Mouse (Mus musculus) MEL (cell line): Measurements from ENCODE around the gene Fos. TPM values are rescaled to one million over a fixed set of nuclear protein-coding genes. Genes with fewer than 3 reads are reported as not detected.
A peak's percentile ranks its signal among the peaks of the same experiment; 100 is the strongest.

ENCODE experiments used
- DNase-seq: peaks from one replicate; pipeline ENCODE4 v3.0.0; 2011; ENCODE audit warnings: low read depth, low spot score
- H3K27ac ChIP-seq: 2 replicates; pipeline ENCODE4 v1.5.1; 2012; ENCODE audit warnings: low read depth, mild to moderate bottlenecking, control low read depth, low read length, moderate library complexity; ENCODE audit not compliant: control insufficient read depth
- H3K27me3 ChIP-seq, 2 experiments: fragments of 150-350 bp in 1 of 2; sonication (generic) in 1 of 2; 2 replicates each; pipeline ENCODE4 v1.6.1; 2012; ENCODE audit warnings: low read length in 2 of 2, mild to moderate bottlenecking in 2 of 2, improper control_type of control experiment in 1 of 2, moderate library complexity in 1 of 2; ENCODE audit not compliant: insufficient read depth in 2 of 2, control insufficient read depth in 1 of 2
- H3K36me3 ChIP-seq, 2 experiments: 2 replicates each; pipeline ENCODE4 v1.6.1; 2012 to 2014; ENCODE audit warnings: low read length in 2 of 2, improper control_type of control experiment in 1 of 2, inconsistent platforms in 1 of 2, mild to moderate bottlenecking in 1 of 2; ENCODE audit not compliant: insufficient read depth in 2 of 2, control insufficient read depth in 1 of 2
- H3K4me1 ChIP-seq, 2 experiments: fragments of 150-350 bp in 1 of 2; sonication (generic) in 1 of 2; 2 replicates each; pipeline ENCODE4 v1.6.1; 2012; ENCODE audit warnings: low read length in 2 of 2, improper control_type of control experiment in 1 of 2, mild to moderate bottlenecking in 1 of 2; ENCODE audit not compliant: insufficient read depth in 2 of 2, control insufficient read depth in 1 of 2
- H3K4me3 ChIP-seq, 2 experiments: fragments of 150-350 bp in 1 of 2; sonication (generic) in 1 of 2; 2 replicates each; pipeline ENCODE4 v1.5.1; 2012; ENCODE audit warnings: low read depth in 2 of 2, low read length in 2 of 2, mild to moderate bottlenecking in 2 of 2, moderate library complexity in 2 of 2, control low read depth in 1 of 2, improper control_type of control experiment in 1 of 2; ENCODE audit not compliant: control insufficient read depth in 1 of 2, insufficient read depth in 1 of 2
- H3K79me2 ChIP-seq: 2 replicates; pipeline ENCODE4 v1.6.1; 2012; ENCODE audit warnings: mild to moderate bottlenecking, low read length, moderate library complexity; ENCODE audit not compliant: control insufficient read depth, poor library complexity, insufficient read depth
- H3K9ac ChIP-seq: 2 replicates; pipeline ENCODE4 v1.6.1; 2012; ENCODE audit warnings: low read depth, mild to moderate bottlenecking, control low read depth, low read length, moderate library complexity; ENCODE audit not compliant: control insufficient read depth, poor library complexity, severe bottlenecking
- H3K9me3 ChIP-seq: fragments of 150-350 bp; sonication (generic); replicated peaks from 2 replicates; pipeline ENCODE4 v1.6.1; 2012; ENCODE audit warnings: mild to moderate bottlenecking, low read length, improper control_type of control experiment, moderate library complexity; ENCODE audit not compliant: insufficient read depth
- CHD1 ChIP-seq: IDR thresholded peaks from 2 replicates; pipeline ENCODE4 v1.6.1; 2012; ENCODE audit warnings: low read depth, mild to moderate bottlenecking, inconsistent platforms, low read length, improper control_type of control experiment
- CTCF ChIP-seq, 3 experiments: IDR thresholded peaks in 2 of 3; conservative IDR thresholded peaks in 1 of 3; 2 replicates each; pipeline ENCODE4 v1.5.1; 2011 to 2012; ENCODE audit warnings: low read length in 3 of 3, low read depth in 2 of 3, mild to moderate bottlenecking in 2 of 3, improper control_type of control experiment in 1 of 3, inconsistent platforms in 1 of 3, mixed read lengths in 1 of 3, moderate library complexity in 1 of 3; ENCODE audit not compliant: control insufficient read depth in 1 of 3, insufficient read depth in 1 of 3, poor library complexity in 1 of 3, severe bottlenecking in 1 of 3
- E2F4 ChIP-seq: IDR thresholded peaks from 2 replicates; pipeline ENCODE4 v1.6.1; 2011; ENCODE audit warnings: low read depth, low read length, improper control_type of control experiment, borderline replicate concordance
- EP300 ChIP-seq, 2 experiments: IDR thresholded peaks; 2 replicates each; pipeline ENCODE4 v1.6.1; 2011; ENCODE audit warnings: improper control_type of control experiment in 2 of 2, low read length in 2 of 2, low read depth in 1 of 2, mild to moderate bottlenecking in 1 of 2
- ETS1 ChIP-seq: IDR thresholded peaks from 2 replicates; pipeline ENCODE4 v1.6.1; 2012; ENCODE audit warnings: low read depth, mild to moderate bottlenecking, inconsistent platforms, low read length, improper control_type of control experiment, moderate library complexity
- GABPA ChIP-seq: IDR thresholded peaks from 2 replicates; pipeline ENCODE4 v1.6.1; 2012; ENCODE audit warnings: low read depth, mild to moderate bottlenecking, inconsistent platforms, low read length, improper control_type of control experiment, moderate library complexity
- JUND ChIP-seq: IDR thresholded peaks from 2 replicates; pipeline ENCODE4 v1.6.1; 2011; ENCODE audit warnings: low read depth, mild to moderate bottlenecking, improper control_type of control experiment, low read length
- MAFK ChIP-seq: IDR thresholded peaks from 2 replicates; pipeline ENCODE4 v1.6.1; 2011; ENCODE audit warnings: low read depth, mild to moderate bottlenecking, low read length, improper control_type of control experiment, borderline replicate concordance
- MAZ ChIP-seq: IDR thresholded peaks from 2 replicates; pipeline ENCODE4 v1.6.1; 2012; ENCODE audit warnings: low read depth, mild to moderate bottlenecking, inconsistent platforms, low read length, improper control_type of control experiment
- MXI1 ChIP-seq: IDR thresholded peaks from 2 replicates; pipeline ENCODE4 v1.6.1; 2011; ENCODE audit warnings: mild to moderate bottlenecking, low read depth, low read length, improper control_type of control experiment
- MYB ChIP-seq: IDR thresholded peaks from 2 replicates; pipeline ENCODE4 v1.6.1; 2011; ENCODE audit warnings: mild to moderate bottlenecking, low read depth, low read length, improper control_type of control experiment
- MYC ChIP-seq: IDR thresholded peaks from 2 replicates; pipeline ENCODE4 v1.6.1; 2011; ENCODE audit warnings: low read depth, mild to moderate bottlenecking, low read length, improper control_type of control experiment, moderate library complexity
- POLR2AphosphoS2 ChIP-seq: IDR thresholded peaks from 2 replicates; pipeline ENCODE4 v1.6.1; 2011; ENCODE audit warnings: low read length, improper control_type of control experiment
- POLR2AphosphoS5 ChIP-seq: IDR thresholded peaks from 2 replicates; pipeline ENCODE4 v1.6.1; 2012; ENCODE audit warnings: low read depth, borderline replicate concordance, mild to moderate bottlenecking, inconsistent platforms, low read length, moderate library complexity, mixed read lengths
- RAD21 ChIP-seq: IDR thresholded peaks from 2 replicates; pipeline ENCODE4 v1.6.1; 2011; ENCODE audit warnings: mild to moderate bottlenecking, low read depth, low read length, improper control_type of control experiment
- RCOR1 ChIP-seq: IDR thresholded peaks from 2 replicates; pipeline ENCODE4 v1.6.1; 2012; ENCODE audit warnings: low read depth, mild to moderate bottlenecking, inconsistent platforms, low read length, improper control_type of control experiment
- SIN3A ChIP-seq: IDR thresholded peaks from 2 replicates; pipeline ENCODE4 v1.6.1; 2012; ENCODE audit warnings: low read length, improper control_type of control experiment, inconsistent platforms
- SMC3 ChIP-seq: IDR thresholded peaks from 2 replicates; pipeline ENCODE4 v1.6.1; 2011; ENCODE audit warnings: low read depth, low read length, improper control_type of control experiment
- TAL1 ChIP-seq: IDR thresholded peaks from 2 replicates; pipeline ENCODE4 v1.6.1; 2012; ENCODE audit warnings: mild to moderate bottlenecking, inconsistent platforms, low read length, moderate library complexity, mixed read lengths
- TBP ChIP-seq: IDR thresholded peaks from 2 replicates; pipeline ENCODE4 v1.8.0; 2011; ENCODE audit warnings: low read depth, low read length, improper control_type of control experiment
- TCF12 ChIP-seq: IDR thresholded peaks from 2 replicates; pipeline ENCODE4 v1.6.1; 2014; ENCODE audit warnings: low read depth, mild to moderate bottlenecking, inconsistent platforms, low read length, improper control_type of control experiment, moderate library complexity
- UBTF ChIP-seq: IDR thresholded peaks from 2 replicates; pipeline ENCODE4 v1.6.1; 2012; ENCODE audit warnings: low read depth, mild to moderate bottlenecking, inconsistent platforms, low read length, improper control_type of control experiment, moderate library complexity, borderline replicate concordance; ENCODE audit not compliant: insufficient read depth
- USF1 ChIP-seq: IDR thresholded peaks from 2 replicates; pipeline ENCODE4 v1.6.1; 2014; ENCODE audit warnings: low read depth, mild to moderate bottlenecking, inconsistent platforms, low read length, improper control_type of control experiment, moderate library complexity
- ZC3H11A ChIP-seq: IDR thresholded peaks from 2 replicates; pipeline ENCODE4 v1.6.1; 2012; ENCODE audit warnings: low read depth, mild to moderate bottlenecking, inconsistent platforms, low read length, improper control_type of control experiment
- ZNF384 ChIP-seq: IDR thresholded peaks from 2 replicates; pipeline ENCODE4 v1.6.1; 2012; ENCODE audit warnings: low read depth, mild to moderate bottlenecking, inconsistent platforms, low read length, improper control_type of control experiment
- polyA plus RNA-seq, 2 experiments: library from polyadenylated mRNA; stranded (reverse) in 1 of 2; unstranded in 1 of 2; fragments of >175 nt in 1 of 2; fragments of >200 nt in 1 of 2; gene quantifications; 2 replicates each; pipeline versions ENCODE4 v1.2.1 to v1.2.4; 2012; ENCODE audit warnings: low replicate concordance in 2 of 2, low read depth in 1 of 2; ENCODE audit not compliant: insufficient read length in 2 of 2, insufficient read depth in 1 of 2, missing spikeins in 1 of 2
- total RNA-seq: library from RNA; depleted of rRNA; stranded (reverse); fragments of 300-350 nt; gene quantifications from 2 replicates; pipeline ENCODE4 v1.2.3, GENCODE M21; 2012

Fos gene
- total and polyA plus RNA-seq, 3 experiments, result 0.81 to 1.4 TPM; not detected in 1

DNA sequence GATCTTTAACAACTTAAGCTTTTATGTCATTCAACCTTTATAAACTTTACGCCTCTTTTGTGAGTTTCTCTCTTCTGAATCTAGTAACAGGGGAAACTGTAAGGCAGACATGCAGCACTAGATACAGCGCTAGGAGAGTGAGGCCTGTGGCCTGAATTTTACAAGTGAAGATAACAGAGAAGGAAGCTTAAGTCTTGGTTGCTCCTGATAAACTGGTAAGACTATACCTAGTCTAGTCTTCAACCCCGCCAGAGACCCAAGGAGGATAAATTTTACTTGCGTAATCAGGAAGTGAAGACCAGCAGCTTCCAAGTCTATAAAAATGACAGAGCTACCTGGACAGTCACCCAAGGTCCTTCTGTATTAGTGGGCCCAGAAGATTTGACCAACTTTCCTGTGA lies 29.0 kb downstream of the Fos start (continued):
- 0 out of 2 replicates have a peak, but pooled peaks have one; percentile 63 for TF ChIP-seq JUND
- no peak for TF ChIP-seq POLR2AphosphoS2
- peak; percentile 30; the same call in 1 of the 2 replicates for TF ChIP-seq MYC
- no peak for TF ChIP-seq ZNF384
- TF ChIP-seq UBTF, result no peak
- TF ChIP-seq USF1, result no peak
- TF ChIP-seq CHD1, result no peak
- 0 out of 2 replicates have a peak, but pooled peaks have one; percentile 24 for TF ChIP-seq MAFK
- peak; percentile 81 for TF ChIP-seq TCF12
- TF ChIP-seq POLR2AphosphoS5, result no peak
- peak; percentile 46 for TF ChIP-seq TAL1
- peak; percentile 49; the same call in 1 of the 2 replicates for TF ChIP-seq MXI1
- no peak for TF ChIP-seq CTCF (IDR thresholded peaks at IDR 0.05 in 2 of 3, conservative IDR thresholded peaks at IDR 0.05 in 1 of 3; ENCODE audit: control insufficient read depth in 1 of 3, insufficient read depth in 1 of 3, low read depth in 2 of 3, low read length in 3 of 3, poor library complexity in 1 of 3, severe bottlenecking in 1 of 3)
- no peak for TF ChIP-seq MYB
- peak; percentile 84 to 92 for TF ChIP-seq EP300 (IDR thresholded peaks at IDR 0.05; ENCODE audit: low read depth in 1 of 2, low read length in 2 of 2)
- TF ChIP-seq E2F4, result no peak
- no peak for TF ChIP-seq GABPA

DNA sequence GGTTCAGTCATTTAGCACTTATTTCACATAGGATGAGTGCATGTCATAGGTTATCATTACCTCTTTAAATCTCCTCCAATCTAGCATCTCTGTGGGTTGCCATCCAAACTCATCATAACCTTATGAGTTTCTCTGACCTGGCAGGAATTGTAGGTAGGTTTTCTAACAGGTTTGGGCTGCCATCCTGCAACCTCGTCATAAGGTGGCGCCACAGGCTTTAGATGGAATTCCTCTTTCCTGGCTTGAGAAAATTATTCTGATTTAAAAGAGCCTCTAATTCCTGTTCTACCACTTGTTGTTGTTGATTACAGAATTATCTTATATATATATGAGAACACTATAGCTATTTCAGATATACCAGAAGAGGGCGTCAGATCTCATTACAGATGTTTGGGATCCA lies 34.5 kb downstream of the Fos start:
- Histone ChIP-seq H3K9me3 (no peaks in the 10 kb centered on the region), H3K9ac (no peak overlapping the region), H3K4me3 (no peak overlapping the region), H3K79me2 (no peaks in the 10 kb centered on the region), H3K27me3 (no peaks in the 10 kb centered on the region; a peak in 1 of 4 replicates), H3K36me3 (peaks cover 0 to 1% of the 10 kb centered on the region in 2 experiments; a peak in 1 of 4 replicates), H3K27ac (no peak overlapping the region), H3K4me1 (no peaks in the 10 kb centered on the region)
- TF ChIP-seq TBP (no peak), SMC3 (peak; percentile 69), ZC3H11A (peak; percentile 60), ETS1 (no peak), MAZ (no peak), CTCF (IDR thresholded peaks at IDR 0.05 in 2 of 3, conservative IDR thresholded peaks at IDR 0.05 in 1 of 3; ENCODE audit: control insufficient read depth in 1 of 3, insufficient read depth in 1 of 3, low read depth in 2 of 3, low read length in 3 of 3, poor library complexity in 1 of 3, severe bottlenecking in 1 of 3) (peak; percentile 48 to 69 (median 59)), MAFK (no peak), SIN3A (no peak), E2F4 (no peak), RCOR1 (no peak), RAD21 (peak; percentile 77)
- peak; percentile 28 for DNase-seq
